ENCODE assay signal across 10 mouse cellular contexts in genomic region chr7:98504726-98505314, GRCm38 (mm10). TPM values are rescaled to one million over a fixed set of nuclear protein-coding genes. Genes with fewer than 3 reads are reported as not detected.
DNase-seq lines count a peak whose midpoint lies in the region; ATAC-seq and TF ChIP-seq lines count a peak whose summit lies in the region.
"Had no signal": no experiment of that assay in that cellular context is flagged by ENCODE, and none has a peak within 500 bp of the region (broad histone marks: within the 10 kb centered on the region; RNA-seq: fewer than 3 reads in every experiment).

No protein-coding gene starts in this region.

- no peak overlapping the region for H3K9ac ChIP-seq in forebrain, embryonic 11.5 days (ENCODE audit: low read length)
- no peak overlapping the region for H3K9ac ChIP-seq in lung, postnatal 0 days (replicated peaks; ENCODE audit: low read depth)
- H3K9ac ChIP-seq in neural tube, embryonic 15.5 days (replicated peaks) = no peak overlapping the region
- H3K9ac ChIP-seq: midbrain, embryonic 12.5 days had no signal

- intact Hi-C loops in heart, postnatal 10 days (cut with DNase I) = no loop called here

- no peaks in the 10 kb centered on the region for H3K27me3 ChIP-seq in forebrain, embryonic 10.5 days (ENCODE audit: poor library complexity, severe bottlenecking)
- H3K27me3 ChIP-seq in forebrain, embryonic 11.5 days (ENCODE audit: control insufficient read depth, insufficient read depth, low read length) = no peaks in the 10 kb centered on the region
- no peaks in the 10 kb centered on the region for H3K27me3 ChIP-seq in lung, postnatal 0 days (replicated peaks; ENCODE audit: insufficient read depth, low read length)
- no peaks in the 10 kb centered on the region for H3K27me3 ChIP-seq in neural tube, embryonic 15.5 days (replicated peaks)
- H3K27me3 ChIP-seq: midbrain, embryonic 12.5 days had no signal

- peak overlapping the region; percentile 64 for H3K27ac ChIP-seq in forebrain, embryonic 10.5 days
- H3K27ac ChIP-seq in forebrain, embryonic 11.5 days (ENCODE audit: low read depth, low read length) = no peak overlapping the region
- 0 out of 2 replicates have a peak overlapping the region, but pooled peaks have one; percentile 14 for H3K27ac ChIP-seq in lung, postnatal 0 days (ENCODE audit: low read length)
- H3K27ac ChIP-seq in neural tube, embryonic 15.5 days (replicated peaks) = peak overlapping the region; percentile 51; the same call in 1 of the 2 replicates
- H3K27ac ChIP-seq: midbrain, embryonic 12.5 days had no signal

- TF ChIP-seq CTCF in lung, postnatal 0 days (IDR thresholded peaks at IDR 0.05) = peak; percentile 17; the same call in 1 of the 2 replicates

- DNase-seq in forebrain, embryonic 10.5 days (ENCODE audit: extremely low spot score, low spot score) = no peak
- DNase-seq in forebrain, embryonic 11.5 days (ENCODE audit: low spot score) = no peak
- peak; percentile 48 for DNase-seq in lung, postnatal 0 days (ENCODE audit: low spot score)
- no peak for DNase-seq in lung, postnatal 36 days
- peak; percentile 55 to 60 for DNase-seq in heart, postnatal 10 days
- no peak for DNase-seq in left cerebral cortex, adult 11 months (ENCODE audit: low spot score)
- no peak for DNase-seq in thymus, postnatal 25 days
- DNase-seq: right cerebral cortex, postnatal 14 days had no signal

- WGBS in forebrain, embryonic 10.5 days = 43% methylated on average over 5 of the region's 5 CpGs
- 40% methylated on average over 5 of the region's 5 CpGs for WGBS in forebrain, embryonic 11.5 days
- 29% methylated on average over 5 of the region's 5 CpGs for WGBS in lung, postnatal 0 days
- WGBS in neural tube, embryonic 15.5 days = 41% methylated on average over 5 of the region's 5 CpGs

- TF ChIP-seq EP300 in lung, postnatal 0 days (IDR thresholded peaks at IDR 0.05) = no peak

- H3K36me3 ChIP-seq in forebrain, embryonic 10.5 days (replicated peaks) = no peaks in the 10 kb centered on the region
- no peaks in the 10 kb centered on the region for H3K36me3 ChIP-seq in forebrain, embryonic 11.5 days (ENCODE audit: control insufficient read depth, insufficient read depth, low read length)
- H3K36me3 ChIP-seq in lung, postnatal 0 days (ENCODE audit: insufficient read depth, low read length) = no peaks in the 10 kb centered on the region
- H3K36me3 ChIP-seq in neural tube, embryonic 15.5 days = no peaks in the 10 kb centered on the region
- H3K36me3 ChIP-seq: midbrain, embryonic 12.5 days had no signal

- H3K4me3 ChIP-seq in forebrain, embryonic 10.5 days = no peak overlapping the region
- no peak overlapping the region for H3K4me3 ChIP-seq in forebrain, embryonic 11.5 days (ENCODE audit: low read depth, low read length)
- no peak overlapping the region for H3K4me3 ChIP-seq in lung, postnatal 0 days (ENCODE audit: low read depth, low read length)
- H3K4me3 ChIP-seq in neural tube, embryonic 15.5 days (replicated peaks) = no peak overlapping the region
- H3K4me3 ChIP-seq: midbrain, embryonic 12.5 days had no signal

- no peaks in the 10 kb centered on the region for H3K9me3 ChIP-seq in forebrain, embryonic 10.5 days
- H3K9me3 ChIP-seq in forebrain, embryonic 11.5 days (ENCODE audit: control insufficient read depth, low read length) = no peaks in the 10 kb centered on the region
- H3K9me3 ChIP-seq in lung, postnatal 0 days (ENCODE audit: low read length) = no peaks in the 10 kb centered on the region
- no peaks in the 10 kb centered on the region for H3K9me3 ChIP-seq in neural tube, embryonic 15.5 days (replicated peaks)
- H3K9me3 ChIP-seq: midbrain, embryonic 12.5 days had no signal

- ATAC-seq in forebrain, embryonic 11.5 days (replicated peaks; ENCODE audit: low FRiP score) = no peak
- peak; percentile 62 for ATAC-seq in lung, postnatal 0 days
- ATAC-seq in neural tube, embryonic 15.5 days (ENCODE audit: low FRiP score) = no peak

- no peak overlapping the region for H3K4me2 ChIP-seq in forebrain, embryonic 11.5 days (ENCODE audit: low read depth, low read length, severe bottlenecking)
- H3K4me2 ChIP-seq in lung, postnatal 0 days (replicated peaks; ENCODE audit: low read depth, low read length) = no peak overlapping the region
- H3K4me2 ChIP-seq in neural tube, embryonic 15.5 days = no peak overlapping the region
- H3K4me2 ChIP-seq: midbrain, embryonic 12.5 days had no signal

- H3K4me1 ChIP-seq in forebrain, embryonic 10.5 days = peaks cover 52% of the 10 kb centered on the region
- H3K4me1 ChIP-seq in forebrain, embryonic 11.5 days (replicated peaks; ENCODE audit: control insufficient read depth, insufficient read depth, low read length) = no peaks in the 10 kb centered on the region
- no peaks in the 10 kb centered on the region for H3K4me1 ChIP-seq in lung, postnatal 0 days (ENCODE audit: insufficient read depth, low read depth, low read length)
- H3K4me1 ChIP-seq in neural tube, embryonic 15.5 days = peaks cover 22% of the 10 kb centered on the region

RNA-seq across cellular contexts. Expression of gene Lrrc32, which starts 15.7 kb away (rescaled TPM):
- polyA plus RNA-seq in forebrain, embryonic 10.5 days (2016; fragmentation: Nextera tagmentation; extraction: Ambion mirVana) = 4.7 and 4.8 TPM in 2 replicates
- 4.4 and 5.2 TPM in 2 replicates for polyA plus RNA-seq in forebrain, embryonic 11.5 days (2014; fragmentation: Nextera tagmentation; extraction: Ambion mirVana)
- 5.7 and 6.4 TPM in 2 replicates for polyA plus RNA-seq in lung, postnatal 0 days (2015; fragmentation: Nextera tagmentation; extraction: Ambion mirVana)
- 10 to 100 TPM; 17.9 to 18.7 TPM for total RNA-seq in heart, postnatal 10 days (2021)
- polyA plus RNA-seq in neural tube, embryonic 15.5 days (2015; fragmentation: Nextera tagmentation; extraction: Ambion mirVana) = 3.1 and 5.5 TPM in 2 replicates

Comparison
In these comparisons a context has a peak if more than half of its experiments do, and no peak if none do; other contexts are left out.
1. DNase-seq: peak in lung, postnatal 0 days (single experiment) and heart, postnatal 10 days (2 of 2); none in forebrain, embryonic 10.5 days (single experiment), forebrain, embryonic 11.5 days (single experiment), lung, postnatal 36 days (single experiment), left cerebral cortex, adult 11 months (single experiment) and thymus, postnatal 25 days (single experiment).